Mouse (Mus musculus) common myeloid progenitor, adult 5-6 weeks (primary cell): ENCODE results near the gene Hps3. TPM values are rescaled to one million over a fixed set of nuclear protein-coding genes. Genes with fewer than 3 reads are reported as not detected.
A peak's percentile ranks its signal among the peaks of the same experiment; 100 is the strongest.
"Not testable (repeated sequence)": the region's sequence is repeated elsewhere in the genome, so short reads cannot be mapped to it uniquely, and the experiment has no call there.

Experiments
- ATAC-seq: replicated peaks from 2 replicates; pipeline ENCODE4 v1.8.0; 2016; ENCODE audit warnings: low read depth, mild to moderate bottlenecking, moderate TSS enrichment, inconsistent platforms; ENCODE audit not compliant: poor library complexity, severe bottlenecking
- total RNA-seq: library from RNA; stranded (forward); fragments of 200-1000, 187-1606 nt; gene quantifications from 2 replicates; pipeline ENCODE4 v1.2.3, GENCODE M21; 2017

Hps3 gene
- total RNA-seq, 1 experiment from 2014 or later, result 29.4 TPM

GRCm38 (mm10) chr3:19953865-19954264 lies 81.2 kb downstream of the Hps3 start:
- ATAC-seq, result peak; percentile 89

- no peak for ATAC-seq
Measured at GRCm38 (mm10) chr3:19953425-19953824, 81.7 kb downstream of the Hps3 start.

GRCm38 (mm10) chr3:19949401-19949800 lies 85.7 kb downstream of the Hps3 start:
- not testable (repeated sequence) for ATAC-seq

GRCm38 (mm10) chr3:19948552-19948951 lies 86.6 kb downstream of the Hps3 start:
- no peak for ATAC-seq

Other genes with a start within 250 kb of the Hps3 start
- 0.05 and 0.19 TPM in 2 replicates for gene Cp, start 78.3 kb downstream of the Hps3 start, total RNA-seq
- 39.1 and 44.2 TPM in 2 replicates for gene Hltf, start 22.5 kb upstream of the Hps3 start, total RNA-seq
- gene Gyg, start 120.0 kb upstream of the Hps3 start, total RNA-seq, result 23.8 and 34.1 TPM in 2 replicates
- 144 and 147 TPM in 2 replicates for gene Cpa3, start 206.9 kb upstream of the Hps3 start, total RNA-seq
- not detected in 2 replicates for gene Cpb1, start 240.4 kb upstream of the Hps3 start, total RNA-seq